Mouse (Mus musculus): Measurements from ENCODE around the gene Hapln2. TPM values are rescaled to one million over a fixed set of nuclear protein-coding genes. Genes with fewer than 3 reads are reported as not detected.

Gene Hapln2
- polyA plus RNA-seq, 1 experiment = 0.26 TPM

GRCm38 (mm10) chr3:87989935-87990334, 37.4 kb downstream of the Hapln2 start:
- peaks cover 14% of the 10 kb centered on the region for H3K4me1 ChIP-seq (replicated peaks; ENCODE audit: control insufficient read depth, insufficient read depth, low read length)
- no peaks in the 10 kb centered on the region for H3K36me3 ChIP-seq (ENCODE audit: control insufficient read depth, insufficient read depth, low read length)
- H3K27me3 ChIP-seq (ENCODE audit: control insufficient read depth, insufficient read depth, low read length) = no peaks in the 10 kb centered on the region; the same call in 1 of the 2 replicates
- H3K27ac ChIP-seq (ENCODE audit: control insufficient read depth, insufficient read depth, low read length) = no peak overlapping the region
- H3K4me3 ChIP-seq (ENCODE audit: control insufficient read depth, insufficient read depth, low read length) = no peak overlapping the region
- WGBS = 33% methylated on average over 10 of the region's 10 CpGs
- no peak for DNase-seq
- TF ChIP-seq CTCF (IDR thresholded peaks at IDR 0.05; ENCODE audit: borderline replicate concordance, control insufficient read depth, extremely low read depth, insufficient read depth, low read length, poor library complexity) (no peak), POLR2A (IDR thresholded peaks at IDR 0.05; ENCODE audit: control insufficient read depth, extremely low read depth, insufficient read depth, low read length, poor library complexity) (no peak)

GRCm38 (mm10) chr3:87988068-87988467, 39.3 kb downstream of the Hapln2 start:
- Histone ChIP-seq H3K27ac (ENCODE audit: control insufficient read depth, insufficient read depth, low read length) (no peak overlapping the region), H3K4me1 (replicated peaks; ENCODE audit: control insufficient read depth, insufficient read depth, low read length) (peaks cover 17% of the 10 kb centered on the region), H3K36me3 (ENCODE audit: control insufficient read depth, insufficient read depth, low read length) (no peaks in the 10 kb centered on the region), H3K4me3 (ENCODE audit: control insufficient read depth, insufficient read depth, low read length) (peak overlapping the region; percentile 18), H3K27me3 (ENCODE audit: control insufficient read depth, insufficient read depth, low read length) (no peaks in the 10 kb centered on the region)
- 2% methylated on average over 15 of the region's 15 CpGs for WGBS
- no peak for DNase-seq
- TF ChIP-seq POLR2A (IDR thresholded peaks at IDR 0.05; ENCODE audit: control insufficient read depth, extremely low read depth, insufficient read depth, low read length, poor library complexity) = no peak
- peak; percentile 11; the same call in 1 of the 2 replicates for TF ChIP-seq CTCF (IDR thresholded peaks at IDR 0.05; ENCODE audit: borderline replicate concordance, control insufficient read depth, extremely low read depth, insufficient read depth, low read length, poor library complexity)

GRCm38 (mm10) chr3:87987633-87988032, 39.8 kb downstream of the Hapln2 start:
- peak; percentile 17 for DNase-seq
- H3K4me1 ChIP-seq (replicated peaks; ENCODE audit: control insufficient read depth, insufficient read depth, low read length) = peaks cover 20% of the 10 kb centered on the region
- TF ChIP-seq POLR2A (IDR thresholded peaks at IDR 0.05; ENCODE audit: control insufficient read depth, extremely low read depth, insufficient read depth, low read length, poor library complexity) (no peak), CTCF (IDR thresholded peaks at IDR 0.05; ENCODE audit: borderline replicate concordance, control insufficient read depth, extremely low read depth, insufficient read depth, low read length, poor library complexity) (peak; percentile 10; the same call in 1 of the 2 replicates)

GRCm38 (mm10) chr3:87986868-87987267, 40.5 kb downstream of the Hapln2 start:
- TF ChIP-seq CTCF (IDR thresholded peaks at IDR 0.05; ENCODE audit: borderline replicate concordance, control insufficient read depth, extremely low read depth, insufficient read depth, low read length, poor library complexity) (peak; percentile 100), POLR2A (IDR thresholded peaks at IDR 0.05; ENCODE audit: control insufficient read depth, extremely low read depth, insufficient read depth, low read length, poor library complexity) (no peak)
- H3K27me3 ChIP-seq (ENCODE audit: control insufficient read depth, insufficient read depth, low read length) = no peaks in the 10 kb centered on the region
- no peak overlapping the region for H3K4me3 ChIP-seq (ENCODE audit: control insufficient read depth, insufficient read depth, low read length)
- H3K36me3 ChIP-seq (ENCODE audit: control insufficient read depth, insufficient read depth, low read length) = no peaks in the 10 kb centered on the region
- no peak overlapping the region for H3K27ac ChIP-seq (ENCODE audit: control insufficient read depth, insufficient read depth, low read length)
- WGBS = 2% methylated on average over 17 of the region's 17 CpGs
- peaks cover 28% of the 10 kb centered on the region for H3K4me1 ChIP-seq (replicated peaks; ENCODE audit: control insufficient read depth, insufficient read depth, low read length)
- peak; percentile 86 for DNase-seq

More at GRCm38 (mm10) chr3:87987633-87988032, 39.8 kb downstream of the Hapln2 start:
- Histone ChIP-seq H3K27ac (ENCODE audit: control insufficient read depth, insufficient read depth, low read length) (no peak overlapping the region), H3K27me3 (ENCODE audit: control insufficient read depth, insufficient read depth, low read length) (no peaks in the 10 kb centered on the region), H3K36me3 (ENCODE audit: control insufficient read depth, insufficient read depth, low read length) (no peaks in the 10 kb centered on the region), H3K4me3 (ENCODE audit: control insufficient read depth, insufficient read depth, low read length) (peak overlapping the region; percentile 18)
- under 1% methylated on average over 15 of the region's 15 CpGs for WGBS

GRCm38 (mm10) chr3:87985505-87986320, 41.7 kb downstream of the Hapln2 start:
- peaks cover 28% of the 10 kb centered on the region for H3K4me1 ChIP-seq (replicated peaks; ENCODE audit: control insufficient read depth, insufficient read depth, low read length)

GRCm38 (mm10) chr3:87984094-87984493, 43.3 kb downstream of the Hapln2 start:
- Histone ChIP-seq H3K27ac (ENCODE audit: control insufficient read depth, insufficient read depth, low read length) (no peak overlapping the region), H3K36me3 (ENCODE audit: control insufficient read depth, insufficient read depth, low read length) (no peaks in the 10 kb centered on the region), H3K4me3 (ENCODE audit: control insufficient read depth, insufficient read depth, low read length) (no peak overlapping the region), H3K4me1 (replicated peaks; ENCODE audit: control insufficient read depth, insufficient read depth, low read length) (peaks cover 28% of the 10 kb centered on the region), H3K27me3 (ENCODE audit: control insufficient read depth, insufficient read depth, low read length) (no peaks in the 10 kb centered on the region)
- DNase-seq = no peak
- TF ChIP-seq POLR2A (IDR thresholded peaks at IDR 0.05; ENCODE audit: control insufficient read depth, extremely low read depth, insufficient read depth, low read length, poor library complexity) (no peak), CTCF (IDR thresholded peaks at IDR 0.05; ENCODE audit: borderline replicate concordance, control insufficient read depth, extremely low read depth, insufficient read depth, low read length, poor library complexity) (no peak)
- 64% methylated on average over 3 of the region's 3 CpGs for WGBS

More at GRCm38 (mm10) chr3:87985505-87986320, 41.7 kb downstream of the Hapln2 start:
- WGBS = 81% methylated on average over 12 of the region's 12 CpGs
- DNase-seq = no peak
- H3K4me3 ChIP-seq (ENCODE audit: control insufficient read depth, insufficient read depth, low read length) = no peak overlapping the region
- no peak for TF ChIP-seq CTCF (IDR thresholded peaks at IDR 0.05; ENCODE audit: borderline replicate concordance, control insufficient read depth, extremely low read depth, insufficient read depth, low read length, poor library complexity)
- TF ChIP-seq POLR2A (IDR thresholded peaks at IDR 0.05; ENCODE audit: control insufficient read depth, extremely low read depth, insufficient read depth, low read length, poor library complexity) = no peak
- no peaks in the 10 kb centered on the region for H3K27me3 ChIP-seq (ENCODE audit: control insufficient read depth, insufficient read depth, low read length)
- H3K27ac ChIP-seq (ENCODE audit: control insufficient read depth, insufficient read depth, low read length) = no peak overlapping the region
- no peaks in the 10 kb centered on the region for H3K36me3 ChIP-seq (ENCODE audit: control insufficient read depth, insufficient read depth, low read length)

Measured in thymus, adult 2 months (tissue).